Mouse (Mus musculus): ENCODE data around the gene Pbx3. TPM values are rescaled to one million over a fixed set of nuclear protein-coding genes. Genes with fewer than 3 reads are reported as not detected.

Pbx3 gene
- 64.1 and 85.0 TPM in 2 replicates for polyA plus RNA-seq (2012; rRNA removed)

GRCm38 (mm10) chr2:34372305-34373301 is at the start of gene Pbx3:
Gene Pbx3, minus strand, starts transcription at chr2:34373142.

DNA sequence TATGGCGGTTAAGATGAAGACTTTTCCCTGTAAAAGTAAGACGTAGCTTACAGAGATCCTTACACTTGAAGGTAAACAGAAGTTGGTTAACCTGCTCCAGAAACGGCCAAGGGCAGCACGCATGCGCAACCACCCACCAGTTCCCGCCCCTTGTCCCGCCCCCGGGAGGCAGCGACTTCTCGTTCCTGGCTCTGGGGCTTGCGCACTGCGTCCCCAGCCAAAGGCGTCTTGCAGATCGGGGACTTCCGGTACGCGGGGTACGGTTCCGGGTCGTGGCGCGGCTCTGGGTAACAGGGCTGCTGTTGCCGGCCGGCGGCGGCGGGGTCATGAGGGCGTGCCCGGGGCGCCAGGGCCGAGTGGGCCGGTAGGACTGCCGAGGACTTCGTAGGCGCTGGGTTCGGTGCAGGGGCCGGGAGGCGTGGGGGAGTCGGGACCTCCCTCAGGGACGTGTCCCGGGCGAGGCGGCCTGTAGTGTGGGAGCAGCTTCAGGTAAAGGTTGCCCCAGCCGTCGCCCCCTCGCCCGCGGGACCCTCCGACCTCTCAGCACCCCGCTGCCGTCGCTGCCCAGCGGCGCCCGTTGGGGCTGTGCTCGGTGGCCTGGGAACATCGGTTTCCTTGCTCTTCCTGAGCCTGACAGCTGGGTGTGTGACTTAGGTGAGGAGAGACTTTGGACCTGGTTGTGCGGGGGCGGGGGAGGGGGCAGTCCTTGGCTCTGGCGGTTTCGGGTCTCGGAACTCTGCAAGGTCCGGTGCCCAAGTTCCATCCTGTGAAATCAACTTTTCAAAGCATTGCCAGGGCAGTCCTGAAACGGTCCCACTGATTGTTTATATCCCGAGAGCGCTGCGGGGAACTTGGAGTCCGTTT is 33.9 kb upstream of the Pbx3 start, which contains the start of gene Mapkap1:
Gene Mapkap1, plus strand, starts transcription at position 171 of the 864 bp plus-strand sequence.

Other genes with a start within 250 kb of the Pbx3 start
- 66.5 and 69.9 TPM in 2 replicates for gene Mapkap1, start 33.6 kb upstream of the Pbx3 start, polyA plus RNA-seq (2012; rRNA removed)